Mouse (Mus musculus) midbrain, embryonic 11.5 days (tissue): ENCODE data around the gene Nap1l4. TPM values are rescaled to one million over a fixed set of nuclear protein-coding genes. Genes with fewer than 3 reads are reported as not detected.

Source experiments
- ATAC-seq: fragments of 200-750 bp; cut with Nextera tagmentation; 2 replicates; pipeline ENCODE4 v1.8.0; 2017; ENCODE audit warnings: moderate TSS enrichment, moderate library complexity; ENCODE audit not compliant: low FRiP score
- DNase-seq: peaks from one replicate; pipeline ENCODE4 v3.0.0; 2015; ENCODE audit warnings: low spot score; ENCODE audit errors: missing footprints
- H3K27ac ChIP-seq: fragments of 300-500 bp; sonication (generic); 2 replicates; pipeline ENCODE4 v1.5.1; 2014; ENCODE audit warnings: low read depth, low read length
- H3K27me3 ChIP-seq: fragments of 300-500 bp; sonication (generic); 2 replicates; pipeline ENCODE4 v1.6.1; 2014; ENCODE audit warnings: mild to moderate bottlenecking, low read length, moderate library complexity, mixed read lengths; ENCODE audit not compliant: control insufficient read depth, insufficient read depth
- H3K36me3 ChIP-seq: fragments of 300-500 bp; sonication (generic); 2 replicates; pipeline ENCODE4 v1.6.1; 2014; ENCODE audit warnings: mild to moderate bottlenecking, low read length, moderate library complexity, mixed read lengths; ENCODE audit not compliant: control insufficient read depth, insufficient read depth
- H3K4me1 ChIP-seq: fragments of 300-500 bp; sonication (generic); 2 replicates; pipeline ENCODE4 v1.6.1; 2014; ENCODE audit warnings: low read length; ENCODE audit not compliant: control insufficient read depth, insufficient read depth
- H3K4me2 ChIP-seq: fragments of 300-500 bp; sonication (generic); 2 replicates; pipeline ENCODE4 v1.6.1; 2014; ENCODE audit warnings: mild to moderate bottlenecking, moderate library complexity
- H3K4me3 ChIP-seq: fragments of 300-500 bp; sonication (generic); 2 replicates; pipeline ENCODE4 v1.5.1; 2014; ENCODE audit warnings: low read depth, low read length
- H3K9ac ChIP-seq: fragments of 300-500 bp; sonication (generic); 2 replicates; pipeline ENCODE4 v1.6.1; 2014; ENCODE audit warnings: low read length
- H3K9me3 ChIP-seq: fragments of 300-500 bp; sonication (generic); 2 replicates; pipeline ENCODE4 v1.6.1; 2016; ENCODE audit warnings: low read length; ENCODE audit not compliant: control insufficient read depth
- WGBS: fragments of 180-500 bp; shearing (Covaris S2); extraction: QIAGEN DNeasy Blood & Tissue Kit; methylation state at CpG from one replicate; pipeline ENCODE4 v1.1.7; 2014; 5-methylcytosine and 5-hydroxymethylcytosine counted together
- polyA plus RNA-seq: library from polyadenylated mRNA; unstranded; fragments of >200 nt; fragmentation: Nextera tagmentation; extraction: Ambion mirVana; gene quantifications from 2 replicates; pipeline ENCODE4 v1.2.1, GENCODE M21; 2014

The Nap1l4 gene
- polyA plus RNA-seq, 1 experiment from 2014 or later = 194 TPM

DNA sequence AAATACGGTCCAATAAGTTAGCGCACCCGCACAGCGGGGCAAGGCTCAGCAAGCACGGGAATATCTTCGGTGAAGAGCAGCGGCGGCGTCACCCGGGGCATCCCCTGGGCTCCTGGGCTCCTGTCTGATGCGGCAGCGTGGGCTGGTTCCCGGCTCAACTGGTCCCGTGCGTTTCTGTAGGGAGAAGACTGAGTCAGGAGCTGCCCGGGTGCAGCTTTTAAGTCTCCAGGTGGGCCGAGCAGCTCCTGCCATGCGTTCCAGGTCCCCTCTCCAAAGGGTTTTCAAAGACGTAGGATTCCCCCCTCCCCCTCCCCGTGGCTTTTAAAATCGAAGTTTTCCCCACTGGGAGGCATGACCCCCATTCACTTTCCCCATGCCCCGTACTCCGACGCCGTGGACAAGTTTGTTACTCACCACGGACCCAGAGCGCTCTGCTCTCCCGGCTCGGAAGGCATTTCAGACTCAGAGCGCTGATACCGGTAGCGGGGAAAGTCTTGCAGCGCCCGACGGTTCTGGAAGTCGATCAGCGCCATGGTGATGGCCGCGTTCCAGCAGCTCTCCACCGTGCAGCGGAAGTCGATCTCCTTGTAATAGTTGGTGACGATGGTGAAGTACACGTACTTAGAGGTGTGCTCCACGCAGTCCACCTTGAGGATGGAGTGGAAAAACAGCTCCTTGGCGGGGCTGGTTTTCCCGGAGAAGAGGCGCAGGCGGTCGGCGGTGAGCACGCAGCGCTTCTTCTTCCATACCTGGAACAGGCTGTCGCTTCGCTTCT lies 47.1 kb downstream of the Nap1l4 start:
- H3K9me3 ChIP-seq = no peaks in the 10 kb centered on the region
- ATAC-seq = no peak
- H3K27me3 ChIP-seq = peaks cover 42% of the 10 kb centered on the region
- H3K9ac ChIP-seq = 0 out of 2 replicates have a peak overlapping the region, but pooled peaks have one; percentile 9
- peak overlapping the region; percentile 57 for H3K4me2 ChIP-seq
- peaks cover 5% of the 10 kb centered on the region; the same call in 1 of the 2 replicates for H3K4me1 ChIP-seq
- H3K4me3 ChIP-seq = peak overlapping the region; percentile 34
- H3K36me3 ChIP-seq = no peaks in the 10 kb centered on the region
- no peak overlapping the region for H3K27ac ChIP-seq
- WGBS = 7% methylated on average over 55 of the region's 55 CpGs
- peak; percentile 96 for DNase-seq

DNA sequence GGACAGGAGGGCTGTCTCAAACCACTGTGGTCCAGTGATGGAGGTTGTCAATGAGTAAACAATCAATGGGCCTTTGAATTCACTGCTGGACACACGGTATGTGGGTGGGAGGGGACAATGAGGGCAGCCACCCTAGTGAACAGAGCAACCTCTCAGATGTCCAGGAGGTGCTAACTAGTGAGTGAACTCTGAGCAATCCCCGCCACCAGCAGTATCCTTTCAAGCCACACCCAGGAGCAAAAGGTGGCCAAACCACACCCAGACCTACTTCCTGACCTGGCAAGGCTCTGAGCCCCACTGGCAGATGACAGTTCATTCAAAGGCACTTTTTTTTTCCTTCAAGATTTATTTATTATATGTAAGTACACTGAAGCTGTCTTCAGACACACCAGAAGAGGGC lies 48.0 kb downstream of the Nap1l4 start:
- no peak for ATAC-seq
- no peak overlapping the region for H3K4me3 ChIP-seq
- H3K9me3 ChIP-seq = no peaks in the 10 kb centered on the region
- 42% methylated on average over 2 of the region's 2 CpGs for WGBS
- peaks cover 42% of the 10 kb centered on the region for H3K27me3 ChIP-seq
- H3K36me3 ChIP-seq = no peaks in the 10 kb centered on the region
- no peak overlapping the region for H3K4me2 ChIP-seq
- no peak overlapping the region for H3K9ac ChIP-seq
- no peak for DNase-seq
- no peak overlapping the region for H3K27ac ChIP-seq
- peaks cover 5% of the 10 kb centered on the region; the same call in 1 of the 2 replicates for H3K4me1 ChIP-seq

DNA sequence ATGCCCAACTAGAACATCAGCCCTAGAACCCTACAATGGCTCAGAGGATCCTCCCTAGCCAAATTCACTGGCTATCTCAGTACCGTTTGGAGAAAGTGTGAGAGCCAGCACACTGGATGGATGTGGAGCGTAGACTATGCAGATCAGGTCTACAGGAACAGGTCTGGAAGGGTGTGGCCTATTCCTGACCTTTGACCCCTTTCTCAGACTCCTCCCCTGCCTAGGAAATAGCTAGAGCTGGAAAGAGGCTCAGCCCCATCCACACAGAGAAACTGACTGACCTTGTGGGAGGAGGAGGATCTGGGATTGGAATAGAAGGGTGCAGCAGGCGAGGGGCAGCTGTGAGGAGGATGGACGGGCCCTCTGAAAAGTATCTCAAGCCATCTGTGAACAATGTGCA lies 50.3 kb downstream of the Nap1l4 start:
- H3K9ac ChIP-seq = no peak overlapping the region
- H3K9me3 ChIP-seq = no peaks in the 10 kb centered on the region
- H3K27ac ChIP-seq = no peak overlapping the region
- peaks cover 5% of the 10 kb centered on the region; the same call in 1 of the 2 replicates for H3K4me1 ChIP-seq
- no peak overlapping the region for H3K4me2 ChIP-seq
- H3K4me3 ChIP-seq = no peak overlapping the region
- 83% methylated on average over 4 of the region's 4 CpGs for WGBS
- no peaks in the 10 kb centered on the region for H3K36me3 ChIP-seq
- DNase-seq = no peak
- no peak for ATAC-seq
- peaks cover 35% of the 10 kb centered on the region for H3K27me3 ChIP-seq

DNA sequence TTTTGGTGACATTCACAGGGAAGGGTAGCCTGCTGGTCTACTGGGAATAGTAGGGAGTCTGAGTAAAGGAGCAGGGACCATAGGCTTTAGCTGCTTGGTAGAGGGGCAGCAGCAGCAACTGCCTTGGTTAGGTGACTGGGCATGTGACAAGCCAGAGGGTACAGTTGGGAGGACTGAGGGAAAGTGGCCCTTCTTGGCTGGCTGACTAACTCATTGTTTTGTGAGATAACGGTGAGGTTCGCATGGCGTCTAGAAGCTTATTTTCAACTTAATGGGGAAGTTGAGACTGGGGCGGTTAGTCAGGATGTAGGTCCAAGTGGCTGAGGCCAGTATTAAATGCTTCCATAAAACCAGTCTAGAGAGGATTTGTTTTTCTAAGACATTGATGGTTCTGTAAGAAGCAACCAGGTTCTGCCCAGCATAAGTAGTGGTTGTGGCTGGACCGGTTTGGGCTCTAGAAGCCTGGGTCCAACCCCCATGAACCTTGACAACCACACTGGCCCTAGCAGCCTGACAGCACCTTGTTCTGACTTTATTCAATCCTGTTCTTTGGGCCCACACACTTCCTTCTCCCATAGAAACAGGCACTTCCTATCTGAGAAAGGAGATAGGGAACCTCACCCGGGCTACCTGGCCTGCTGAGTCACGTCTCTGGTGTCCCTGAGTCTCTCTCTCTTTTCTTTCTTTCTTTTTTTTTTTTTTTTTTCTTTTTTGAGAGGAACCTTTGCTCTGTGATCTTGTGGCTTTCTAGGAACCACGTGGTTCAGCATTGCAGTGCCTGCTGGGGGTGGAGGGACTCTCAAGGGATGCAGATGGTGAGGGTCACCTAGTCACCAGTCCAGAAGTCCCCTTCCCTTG lies 53.6 kb downstream of the Nap1l4 start:
- DNase-seq = no peak
- Histone ChIP-seq H3K4me2 (no peak overlapping the region), H3K9ac (no peak overlapping the region), H3K27me3 (peaks cover 2% of the 10 kb centered on the region; the same call in 1 of the 2 replicates), H3K4me1 (no peaks in the 10 kb centered on the region), H3K36me3 (no peaks in the 10 kb centered on the region), H3K27ac (no peak overlapping the region), H3K4me3 (no peak overlapping the region), H3K9me3 (no peaks in the 10 kb centered on the region)
- ATAC-seq = no peak
- 82% methylated on average over 8 of the region's 8 CpGs for WGBS

DNA sequence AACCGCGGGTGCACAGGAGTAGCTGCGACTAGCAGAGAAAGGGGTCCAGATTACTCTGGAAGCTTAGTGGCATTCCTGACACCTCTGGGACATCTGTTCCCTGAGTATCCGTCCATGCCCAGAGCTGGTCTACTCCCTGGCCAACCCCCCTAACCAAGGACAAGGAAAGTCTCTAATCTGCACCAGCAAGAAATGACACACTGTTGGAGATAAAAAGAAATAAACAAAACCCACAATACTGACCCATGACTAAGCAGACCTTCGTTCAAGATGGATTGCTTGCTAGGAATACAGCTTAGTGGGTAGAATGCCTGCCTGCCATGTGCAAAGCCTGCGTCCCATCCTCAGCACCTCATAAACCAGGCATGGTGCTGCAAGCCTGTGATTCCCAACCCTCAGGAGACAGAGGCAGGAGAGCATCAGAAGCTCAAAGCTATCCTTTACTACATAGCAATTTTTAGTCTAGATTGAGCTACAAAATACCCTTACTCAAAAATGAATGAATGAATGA lies 55.2 kb downstream of the Nap1l4 start:
- DNase-seq (no peak), ATAC-seq (no peak)
- Histone ChIP-seq H3K4me3 (no peak overlapping the region), H3K27ac (no peak overlapping the region), H3K9me3 (no peaks in the 10 kb centered on the region), H3K4me2 (no peak overlapping the region), H3K4me1 (no peaks in the 10 kb centered on the region), H3K9ac (no peak overlapping the region), H3K36me3 (no peaks in the 10 kb centered on the region), H3K27me3 (no peaks in the 10 kb centered on the region)
- 85% methylated on average over 6 of the region's 6 CpGs for WGBS

DNA sequence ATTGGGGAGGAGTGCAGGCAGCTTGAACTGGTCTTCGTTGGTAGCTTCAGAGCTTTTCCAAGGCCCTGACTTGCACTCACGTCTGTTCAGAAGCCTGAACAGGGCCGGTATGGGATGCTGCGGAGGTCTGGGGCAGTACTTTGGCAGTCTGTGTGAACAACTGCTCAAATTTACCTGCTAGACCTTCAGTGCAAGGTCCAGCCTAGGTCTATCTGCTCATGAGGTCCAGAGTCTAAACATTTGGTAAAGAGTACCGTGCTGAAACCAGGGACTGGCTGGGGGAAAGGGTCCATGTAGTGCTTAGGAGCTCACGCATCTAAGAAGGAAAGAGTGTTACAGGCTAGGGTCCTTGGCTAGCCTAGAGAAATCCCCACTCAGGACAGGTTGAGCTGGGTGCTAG lies 59.2 kb downstream of the Nap1l4 start:
- H3K4me1 ChIP-seq = no peaks in the 10 kb centered on the region
- no peaks in the 10 kb centered on the region for H3K9me3 ChIP-seq
- H3K36me3 ChIP-seq = no peaks in the 10 kb centered on the region
- no peak overlapping the region for H3K4me3 ChIP-seq
- no peak overlapping the region for H3K9ac ChIP-seq
- ATAC-seq = no peak
- no peaks in the 10 kb centered on the region for H3K27me3 ChIP-seq
- no peak for DNase-seq
- 78% methylated on average over 6 of the region's 6 CpGs for WGBS
- no peak overlapping the region for H3K27ac ChIP-seq
- H3K4me2 ChIP-seq = no peak overlapping the region

DNA sequence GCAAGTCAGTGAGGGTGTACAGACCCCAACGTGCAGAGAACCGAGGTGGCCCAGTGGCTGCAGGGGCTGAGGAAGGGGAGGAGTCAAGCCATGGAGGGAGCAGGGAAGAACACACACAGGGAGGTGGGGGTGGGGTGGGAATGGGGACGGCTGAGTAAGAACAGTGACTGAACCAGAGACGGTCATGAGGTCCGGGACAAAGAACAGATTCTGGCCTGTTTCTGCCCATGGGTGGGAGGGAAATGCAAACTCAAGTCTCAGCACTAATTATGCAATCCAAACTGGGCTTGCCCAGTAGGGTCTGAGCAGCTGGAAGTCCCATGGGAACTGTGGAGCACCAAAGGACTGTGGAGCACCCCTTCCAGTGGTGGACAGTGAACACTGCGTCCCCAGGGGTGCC lies 66.4 kb downstream of the Nap1l4 start:
- no peaks in the 10 kb centered on the region for H3K9me3 ChIP-seq
- H3K9ac ChIP-seq = no peak overlapping the region
- H3K27ac ChIP-seq = no peak overlapping the region
- no peaks in the 10 kb centered on the region for H3K36me3 ChIP-seq
- 0 out of 2 replicates have a peak, but pooled peaks cover 2% of the 10 kb centered on the region for H3K4me1 ChIP-seq
- H3K27me3 ChIP-seq = no peaks in the 10 kb centered on the region
- ATAC-seq (0 out of 2 replicates have a peak, but pooled peaks have one; percentile 50), DNase-seq (no peak)
- H3K4me2 ChIP-seq = no peak overlapping the region
- H3K4me3 ChIP-seq = no peak overlapping the region
- WGBS = 19% methylated on average over 6 of the region's 6 CpGs

DNA sequence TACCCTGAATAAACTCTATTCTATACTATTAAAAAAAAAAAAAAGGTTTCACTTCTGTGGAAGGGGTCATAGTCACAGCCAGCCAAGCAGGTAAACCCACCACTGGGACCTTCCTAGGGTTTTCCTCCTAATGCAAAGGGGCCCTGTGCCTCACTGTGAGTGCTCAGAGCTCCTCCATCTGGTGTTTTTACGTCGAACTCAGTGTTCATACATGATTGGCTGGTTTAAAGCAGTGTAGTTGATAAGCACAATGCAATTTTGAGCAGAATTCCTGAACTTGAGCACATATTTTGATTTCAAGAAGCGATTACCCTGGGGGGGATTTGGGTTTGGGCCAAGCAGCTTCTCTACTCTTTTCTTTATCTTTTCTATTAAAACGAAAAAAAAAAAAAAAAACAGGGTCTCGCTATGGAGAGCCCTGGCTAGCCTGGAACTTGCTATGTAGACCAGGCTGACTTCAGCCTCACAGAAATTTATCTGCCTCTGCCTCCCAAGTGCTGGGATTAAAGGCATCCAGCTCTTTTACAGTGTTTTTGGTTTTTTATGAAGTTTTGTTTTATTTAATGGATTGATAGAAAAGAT lies 67.0 kb downstream of the Nap1l4 start:
- no peaks in the 10 kb centered on the region for H3K36me3 ChIP-seq
- H3K4me1 ChIP-seq = 0 out of 2 replicates have a peak, but pooled peaks cover 2% of the 10 kb centered on the region
- H3K27ac ChIP-seq = no peak overlapping the region
- no peak overlapping the region for H3K4me3 ChIP-seq
- H3K27me3 ChIP-seq = no peaks in the 10 kb centered on the region
- DNase-seq (no peak), ATAC-seq (no peak)
- no peak overlapping the region for H3K4me2 ChIP-seq
- H3K9me3 ChIP-seq = no peaks in the 10 kb centered on the region
- no peak overlapping the region for H3K9ac ChIP-seq
- 52% methylated on average over 5 of the region's 5 CpGs for WGBS
